Mouse (Mus musculus) heart, postnatal 25 days (tissue): ENCODE results near the gene Meioc. TPM values are rescaled to one million over a fixed set of nuclear protein-coding genes. Genes with fewer than 3 reads are reported as not detected.
A peak's percentile ranks its signal among the peaks of the same experiment; 100 is the strongest.

Source experiments
- DNase-seq: peaks from one replicate; pipeline ENCODE4 v3.0.0; 2022; ENCODE audit warnings: low spot score
- intact Hi-C: fragments of 180-260 bp; cut with DNase I; formaldehyde crosslinking; loops from one replicate; pipeline ENCODE4 v1.15.1; 2025
- total RNA-seq, 2 experiments: library from RNA; stranded (reverse); gene quantifications; 2 replicates each; pipeline ENCODE4 v1.2.3; 2021

The Meioc gene
- total RNA-seq, result not detected

- DNase-seq, result no peak
- intact Hi-C loops, result no loop called here
Observed at GRCm38 (mm10) chr11:102663416-102663815, at the start of gene Meioc. Gene Meioc, plus strand, starts transcription at chr11:102663716.

- intact Hi-C loops, result no loop called here
- DNase-seq, result no peak
Observed at GRCm38 (mm10) chr11:102619449-102619848, 44.1 kb upstream of the Meioc start.

DNA sequence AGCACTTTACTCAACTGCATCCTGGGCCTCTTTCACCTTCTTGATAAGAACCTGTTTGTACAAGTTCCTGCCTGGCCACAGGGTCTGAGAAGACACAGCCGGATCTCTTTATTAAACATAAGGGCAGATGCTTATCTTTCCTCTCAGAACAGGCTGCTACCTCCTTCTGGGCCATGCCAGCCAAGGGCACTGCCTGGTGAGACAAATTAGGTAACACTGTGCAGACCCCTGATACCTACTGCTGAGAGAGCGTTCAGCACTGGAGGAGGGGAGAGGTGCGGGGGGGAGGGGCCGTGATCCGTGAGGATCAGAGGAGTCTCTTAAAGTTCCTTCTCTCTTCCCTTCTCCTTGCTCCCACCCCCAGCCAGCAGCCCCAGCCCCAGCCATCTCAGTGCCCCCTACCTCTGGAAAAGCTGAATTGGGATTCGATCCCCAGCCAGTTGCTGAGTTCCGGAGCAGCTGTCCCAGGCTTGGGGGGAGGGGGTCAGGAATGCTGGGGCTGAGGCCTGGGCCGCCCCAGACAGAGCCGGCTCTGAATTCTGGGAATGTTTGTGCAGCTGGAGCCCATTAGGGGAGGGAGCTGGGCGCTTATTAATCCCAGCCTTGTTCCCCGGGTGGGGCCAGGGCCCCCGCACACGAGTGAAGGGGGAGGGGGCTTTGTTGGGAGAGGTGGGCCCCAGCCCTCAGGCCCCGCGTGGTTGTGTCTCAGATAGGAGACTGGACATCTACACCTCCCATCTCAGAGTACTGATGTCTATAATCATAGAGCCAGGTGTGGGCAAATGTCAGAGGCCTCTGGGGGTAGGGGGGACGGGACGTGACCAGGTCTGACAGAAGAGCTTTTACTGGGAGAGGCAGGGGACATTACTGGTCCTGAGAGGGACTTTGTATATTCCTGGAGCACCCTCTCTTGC, 39.4 kb upstream of the Meioc start:
- peak; percentile 16 for DNase-seq
- intact Hi-C loops, result no loop called here

- intact Hi-C loops, result no loop called here
- no peak for DNase-seq
Observed at GRCm38 (mm10) chr11:102624888-102625407, 38.6 kb upstream of the Meioc start.

DNA sequence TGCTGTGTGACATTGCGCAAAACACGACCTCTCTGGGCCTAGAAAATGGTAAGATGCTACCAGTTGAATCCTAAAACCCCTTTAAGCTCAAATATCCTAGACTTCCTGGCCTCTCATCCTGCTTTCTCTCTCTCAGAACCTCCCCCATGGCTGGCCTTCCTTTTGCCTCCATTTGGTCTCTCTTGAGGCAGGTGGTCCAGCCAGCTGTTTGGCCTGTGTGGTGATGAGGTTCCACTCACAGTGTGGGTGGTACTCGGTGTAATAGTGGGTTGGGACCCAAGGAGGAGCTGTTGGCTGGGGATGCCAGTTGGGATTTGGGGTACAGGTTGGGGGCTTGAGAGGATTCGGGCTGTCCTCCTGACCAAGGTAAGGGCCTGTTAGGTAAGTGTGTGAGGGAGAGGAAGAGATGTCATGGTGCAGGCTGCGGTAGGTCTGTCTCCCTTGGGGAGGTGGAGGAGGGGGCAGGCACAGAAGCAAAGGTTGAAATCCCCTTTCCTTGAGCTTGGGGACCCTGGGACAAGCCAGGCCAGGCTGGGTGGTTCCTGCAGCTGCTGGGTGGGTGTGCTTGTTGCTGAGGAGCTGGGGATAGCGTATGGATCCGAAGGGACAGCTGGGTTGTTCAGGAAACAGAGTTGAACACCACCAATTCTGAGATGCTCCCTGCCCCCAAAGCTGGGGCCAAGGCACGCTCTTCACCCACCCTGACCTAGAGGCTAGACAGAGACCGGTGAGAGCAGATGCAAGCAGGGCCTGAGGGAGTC, 36.2 kb upstream of the Meioc start:
- intact Hi-C loops, result no loop called here

DNA sequence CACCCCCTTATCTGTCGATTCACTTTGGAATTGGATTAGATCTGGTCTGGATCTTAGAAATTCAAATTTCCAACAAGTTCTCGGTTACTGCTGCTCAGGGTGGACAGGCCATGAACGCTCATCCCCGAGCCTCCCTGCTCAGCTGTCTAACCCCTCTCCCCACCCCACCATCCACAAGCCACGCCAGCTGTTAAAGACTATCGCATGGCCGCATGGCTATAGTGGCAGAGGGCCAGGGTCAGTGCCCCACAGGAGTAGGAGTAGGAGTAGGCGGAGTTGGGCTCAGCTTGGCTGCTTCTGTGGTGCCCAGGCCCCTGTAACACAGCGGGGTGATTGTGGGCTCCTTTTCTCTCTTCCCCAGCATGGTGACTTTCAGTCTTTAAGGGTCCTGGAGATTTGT, 35.0 kb upstream of the Meioc start:
- intact Hi-C loops, result no loop called here
- no peak for DNase-seq

More for the DNA sequence above, 36.2 kb upstream of the Meioc start:
- no peak for DNase-seq

DNA sequence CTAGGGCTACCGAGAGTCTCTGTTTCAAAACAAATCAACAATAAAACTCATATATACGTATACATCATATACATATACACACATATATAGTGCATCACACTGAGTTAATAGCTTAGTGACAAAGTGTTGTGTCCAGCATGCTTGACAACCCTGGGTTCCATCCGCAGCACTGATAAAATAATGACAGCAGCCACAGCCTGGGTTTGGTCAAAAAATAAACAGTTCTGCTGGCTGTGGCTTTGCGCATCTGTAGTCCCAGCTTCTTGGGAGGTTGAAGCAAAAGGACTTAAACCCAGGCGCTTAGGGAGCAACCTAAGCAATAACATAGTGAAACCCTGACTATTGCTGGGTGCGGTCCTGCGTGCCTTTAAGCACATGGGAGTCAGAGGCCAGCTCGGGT, 34.1 kb upstream of the Meioc start:
- intact Hi-C loops, result no loop called here
- DNase-seq, result no peak

- intact Hi-C loops, result no loop called here
- DNase-seq, result no peak
Observed at GRCm38 (mm10) chr11:102630731-102631130, 32.8 kb upstream of the Meioc start.

DNA sequence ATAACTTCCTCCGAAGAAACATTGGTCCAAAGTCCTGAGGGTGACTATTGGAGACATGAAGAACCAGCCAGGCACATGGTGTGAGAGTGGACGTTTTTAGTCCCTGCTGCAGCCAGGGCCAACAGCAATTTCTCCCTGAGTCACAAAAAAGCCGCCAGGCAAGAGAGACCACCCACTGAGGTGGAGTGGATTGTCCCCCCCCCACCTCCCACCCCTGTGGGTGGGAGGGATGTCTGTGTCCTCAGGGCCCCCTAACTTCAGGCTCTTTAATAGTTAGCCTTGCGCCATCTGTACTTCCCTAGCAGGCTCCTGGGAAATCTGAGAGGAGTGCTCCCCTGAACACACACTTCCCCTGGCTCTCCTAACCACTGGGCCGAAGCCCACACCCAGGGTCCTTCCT, 32.3 kb upstream of the Meioc start:
- no peak for DNase-seq
- intact Hi-C loops, result no loop called here

DNA sequence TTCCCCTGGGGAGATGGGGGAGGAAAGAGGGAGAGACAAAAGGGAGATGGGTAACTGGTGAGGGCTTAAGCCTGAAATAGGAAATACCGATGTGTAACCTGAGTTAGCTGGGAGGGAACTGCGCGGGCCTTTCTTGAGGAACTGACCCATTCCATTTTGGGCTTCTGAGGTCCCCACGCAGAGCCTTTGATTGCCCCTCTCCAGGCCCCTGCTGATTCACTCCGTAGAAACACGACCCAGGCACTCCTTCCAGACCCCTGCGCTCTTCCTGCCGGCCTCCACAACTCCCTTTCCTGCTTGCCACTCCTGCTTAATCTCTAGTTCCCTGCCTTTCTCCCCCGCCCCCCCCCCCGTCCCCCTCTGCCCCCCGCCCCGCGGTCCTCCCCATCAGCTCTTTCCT, 30.8 kb upstream of the Meioc start:
- intact Hi-C loops, result no loop called here
- DNase-seq, result no peak

DNA sequence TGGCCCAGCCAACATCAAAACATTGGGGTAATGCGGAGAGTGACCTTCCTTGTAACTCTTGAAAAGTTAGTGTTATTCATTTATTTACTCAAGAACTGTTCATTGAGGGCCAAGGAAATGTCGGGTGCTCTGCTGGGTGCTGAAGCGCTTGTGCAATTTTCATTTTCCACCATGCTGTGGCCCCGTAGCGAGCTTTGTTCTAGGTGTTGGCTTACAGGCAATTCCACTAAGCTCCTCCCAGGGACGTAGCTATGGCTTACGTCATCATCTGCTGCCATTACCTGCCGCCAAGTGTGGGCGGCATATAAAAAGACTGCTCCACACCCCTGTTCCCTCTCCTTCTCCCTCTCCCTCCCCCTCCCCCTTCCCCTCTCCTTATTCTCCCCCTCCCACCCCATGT, 30.1 kb upstream of the Meioc start:
- intact Hi-C loops, result no loop called here
- no peak for DNase-seq

DNA sequence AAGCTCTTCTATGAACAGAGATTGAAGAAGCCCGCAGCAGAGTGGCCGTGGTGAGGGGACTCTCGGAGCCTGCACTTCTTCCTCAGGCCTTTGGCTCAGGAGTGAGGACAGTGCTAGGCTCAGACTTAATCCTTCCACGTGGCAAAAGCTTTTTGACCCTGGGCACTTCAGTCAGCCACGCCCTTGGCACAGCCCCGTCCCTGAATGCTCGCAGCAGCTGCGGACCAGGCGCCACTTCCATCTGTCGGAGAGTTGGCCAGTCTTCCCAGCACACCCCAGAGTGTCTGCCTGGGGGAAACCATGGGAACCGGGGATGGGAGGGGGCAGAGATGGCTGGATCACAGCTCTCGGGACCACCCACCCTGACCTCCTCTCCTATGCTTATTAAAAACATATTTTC, 26.6 kb upstream of the Meioc start:
- DNase-seq, result no peak
- intact Hi-C loops, result no loop called here

DNA sequence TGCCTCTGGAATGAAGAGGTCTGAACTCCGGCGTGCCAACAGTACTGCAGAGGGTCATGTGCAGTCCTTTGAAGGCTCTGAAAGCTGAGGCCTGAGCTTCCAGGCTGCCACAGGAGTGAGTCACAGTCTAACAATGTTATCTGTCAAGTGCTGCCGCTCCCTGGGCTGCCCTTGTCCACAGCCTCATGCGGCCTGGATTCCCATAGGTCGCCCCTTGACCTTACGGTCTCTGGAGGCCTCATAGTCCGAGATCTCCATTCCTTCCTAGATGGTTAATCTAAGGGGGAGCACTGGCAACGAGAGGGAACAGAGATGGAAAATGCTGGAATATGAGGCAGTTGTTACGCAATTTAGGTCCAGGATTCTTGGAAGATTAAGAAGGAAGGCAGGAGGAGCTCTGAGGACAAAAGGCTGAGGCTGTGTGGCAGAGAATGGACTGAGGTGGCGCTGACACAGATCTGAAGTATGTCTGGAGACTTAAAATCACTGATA, 19.6 kb upstream of the Meioc start:
- peak; percentile 42 for DNase-seq

GRCm38 (mm10) chr11:102646226-102646625, 17.3 kb upstream of the Meioc start:
- no peak for DNase-seq
- intact Hi-C loops, result no loop called here

More for the DNA sequence above, 19.6 kb upstream of the Meioc start:
- intact Hi-C loops, result no loop called here

GRCm38 (mm10) chr11:102647885-102648284, 15.6 kb upstream of the Meioc start:
- intact Hi-C loops, result no loop called here
- DNase-seq, result no peak

DNA sequence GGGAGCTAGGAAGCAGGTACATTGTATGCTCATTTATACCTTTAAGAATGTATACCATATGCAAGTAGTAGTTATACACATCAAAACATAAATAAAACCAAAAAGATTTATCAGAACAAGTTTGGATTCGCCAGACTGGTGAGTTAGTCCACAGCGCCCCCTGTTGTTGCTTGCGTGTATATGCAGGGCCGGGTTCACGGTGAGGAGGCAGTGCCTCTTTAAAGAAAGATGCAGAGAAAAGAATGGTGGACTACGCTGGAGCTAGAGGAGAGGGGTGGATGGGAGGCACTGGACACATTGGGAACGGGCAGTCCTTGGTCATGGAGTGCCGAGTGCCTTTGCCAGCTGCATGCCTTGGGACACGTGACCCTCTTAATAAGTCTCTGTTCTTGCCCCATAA, 12.1 kb upstream of the Meioc start:
- peak; percentile 17 for DNase-seq
- intact Hi-C loops, result loop anchor here (1.0 kb wide), 1 partner anchor 79 kb away; no protein-coding TSS in a partner anchor

DNA sequence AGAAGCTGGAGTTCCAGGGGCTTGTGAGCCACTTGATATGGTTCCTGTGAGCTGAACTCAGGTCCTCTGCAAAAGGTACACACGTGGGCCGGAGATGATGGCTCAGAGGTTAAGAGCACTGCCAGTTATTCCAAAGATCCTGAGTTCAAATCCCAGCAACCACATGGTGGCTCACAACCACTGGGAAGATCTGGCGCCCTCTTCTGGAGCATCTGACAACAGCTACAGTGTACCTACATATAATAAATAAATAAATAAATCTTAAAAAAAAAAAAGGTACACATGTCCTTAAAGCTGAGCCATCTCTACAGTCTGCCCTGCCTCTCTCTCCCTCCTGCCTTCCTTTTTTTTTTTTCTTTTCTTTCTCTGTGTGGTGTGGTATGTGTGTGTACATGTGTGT, 10.7 kb upstream of the Meioc start:
- intact Hi-C loops, result no loop called here
- DNase-seq, result no peak

- no peak for DNase-seq
- intact Hi-C loops, result loop anchor here (5.0 kb wide), 1 partner anchor 169 kb away; no protein-coding TSS in a partner anchor
Observed at GRCm38 (mm10) chr11:102655888-102656287, 7.6 kb upstream of the Meioc start.

DNA sequence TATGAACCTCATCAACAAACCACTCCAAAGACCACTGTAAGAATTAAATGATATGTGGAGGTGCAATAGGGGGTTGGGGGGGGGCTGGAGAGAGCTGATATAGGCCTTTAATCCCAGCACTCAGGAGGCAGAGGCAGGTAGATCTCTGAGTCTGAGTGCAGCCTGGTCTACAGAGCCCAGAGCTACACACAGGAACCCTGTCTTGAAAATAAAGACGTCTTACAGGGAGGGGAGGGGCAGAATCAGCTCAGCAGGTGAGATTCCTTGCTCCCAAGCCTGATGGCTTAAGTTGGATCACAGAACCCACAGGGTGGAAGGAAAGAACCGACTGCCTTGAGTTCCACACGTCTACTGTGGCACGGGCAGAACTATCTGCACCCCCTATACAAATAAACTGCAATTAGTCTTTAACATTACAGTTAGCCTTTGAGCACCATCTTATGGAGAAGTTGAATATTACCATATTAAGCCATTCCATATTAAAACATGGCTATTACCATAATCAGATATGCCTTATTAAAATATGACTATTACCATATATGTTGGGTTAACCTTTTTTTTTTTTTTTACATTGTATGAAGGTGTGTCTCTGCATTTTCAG, 7.1 kb upstream of the Meioc start:
- no peak for DNase-seq
- intact Hi-C loops, result loop anchor here (5.0 kb wide), 1 partner anchor 169 kb away; no protein-coding TSS in a partner anchor

GRCm38 (mm10) chr11:102656931-102657330, 6.6 kb upstream of the Meioc start:
- DNase-seq, result no peak
- intact Hi-C loops, result loop anchor here (5.0 kb wide), 1 partner anchor 170 kb away; no protein-coding TSS in a partner anchor
